Mouse (Mus musculus): ENCODE measurements around the gene Gm10717.
A peak's percentile ranks its signal among the peaks of the same experiment; 100 is the strongest.
"Not testable (repeated sequence)": the region's sequence is repeated elsewhere in the genome, so short reads cannot be mapped to it uniquely, and the experiment has no call there.

Gm10717 gene

DNA sequence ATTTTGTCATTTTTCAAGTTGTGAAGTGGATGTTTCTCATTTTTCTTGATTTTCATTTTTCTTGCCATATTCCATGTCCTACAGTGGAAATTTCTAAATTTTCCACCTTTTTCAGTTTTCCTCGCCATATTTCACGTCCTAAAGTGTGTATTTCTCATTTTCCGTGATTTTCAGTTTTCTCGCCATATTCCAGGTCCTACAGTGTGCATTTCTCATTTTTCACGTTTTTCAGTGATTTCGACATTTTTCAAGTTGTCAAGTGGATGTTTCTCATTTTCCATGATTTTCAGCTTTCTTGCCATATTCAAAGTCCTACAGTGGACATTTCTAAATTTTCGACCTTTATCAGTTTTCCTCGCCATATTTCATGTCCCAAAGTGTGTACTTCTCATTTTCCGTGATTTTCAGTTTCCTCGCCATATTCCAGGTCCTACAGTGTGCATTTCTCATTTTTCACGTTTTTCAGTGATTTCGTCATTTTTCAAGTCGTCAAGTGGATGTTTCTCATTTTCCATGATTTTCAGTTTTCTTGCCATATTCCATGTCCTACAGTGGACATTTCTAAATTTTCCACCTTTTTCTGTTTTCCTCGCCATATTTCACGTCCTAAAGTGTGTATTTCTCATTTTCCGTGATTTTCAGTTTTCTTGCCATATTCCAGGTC lies 1.1 kb upstream of the Gm10717 start:
- not testable (repeated sequence) for DNase-seq (ENCODE audit: low read depth, low spot score)

DNA sequence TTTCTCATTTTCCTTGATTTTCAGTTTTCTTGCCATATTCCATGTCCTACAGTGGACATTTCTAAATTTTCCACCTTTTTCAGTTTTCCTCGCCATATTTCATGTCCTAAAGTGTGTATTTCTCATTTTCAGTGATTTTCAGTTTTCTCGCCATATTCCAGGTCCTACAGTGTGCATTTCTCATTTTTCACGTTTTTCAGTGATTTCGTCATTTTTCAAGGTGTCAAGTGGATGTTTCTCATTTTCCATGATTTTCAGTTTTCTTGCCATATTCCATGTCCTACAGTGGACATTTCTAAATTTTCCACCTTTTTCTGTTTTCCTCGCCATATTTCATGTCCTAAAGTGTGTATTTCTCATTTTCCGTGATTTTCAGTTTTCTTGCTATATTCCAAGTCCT lies 436 bp downstream of the Gm10717 start:
- not testable (repeated sequence) for DNase-seq (ENCODE audit: low read depth, low spot score)

DNA sequence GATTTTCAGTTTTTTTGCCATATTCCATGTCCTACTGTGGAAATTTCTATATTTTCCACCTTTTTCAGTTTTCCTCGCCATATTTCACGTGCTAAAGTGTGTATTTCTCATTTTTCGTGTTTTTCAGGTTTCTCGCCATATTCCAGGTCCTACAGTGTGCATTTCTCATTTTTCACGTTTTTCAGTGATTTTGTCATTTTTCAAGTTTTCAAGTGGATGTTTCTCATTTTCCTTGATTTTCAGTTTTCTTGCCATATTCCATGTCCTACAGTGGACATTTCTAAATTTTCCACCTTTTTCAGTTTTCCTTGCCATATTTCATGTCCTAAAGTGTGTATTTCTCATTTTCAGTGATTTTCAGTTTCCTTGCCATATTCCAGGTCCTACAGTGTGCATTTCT lies 919 bp downstream of the Gm10717 start:
- not testable (repeated sequence) for DNase-seq (ENCODE audit: low read depth, low spot score)

DNA sequence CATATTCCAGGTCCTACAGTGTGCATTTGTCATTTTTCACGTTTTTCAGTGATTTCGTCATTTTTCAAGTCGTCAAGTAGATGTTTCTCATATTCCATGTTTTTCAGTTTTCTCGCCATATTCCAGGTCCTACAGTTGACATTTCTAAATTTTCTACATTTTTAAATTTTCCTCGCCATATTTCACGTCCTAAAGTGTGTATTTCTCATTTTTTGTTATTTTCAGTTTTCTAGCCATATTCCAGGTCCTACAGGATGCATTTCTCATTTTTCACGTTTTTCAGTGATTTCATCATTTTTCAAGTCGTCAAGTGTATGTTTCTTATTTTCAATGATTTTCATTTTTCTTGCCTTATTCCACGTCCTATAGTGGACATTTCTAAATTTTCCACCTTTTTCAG lies 1.5 kb downstream of the Gm10717 start:
- DNase-seq (ENCODE audit: low read depth, low spot score), result not testable (repeated sequence)

DNA sequence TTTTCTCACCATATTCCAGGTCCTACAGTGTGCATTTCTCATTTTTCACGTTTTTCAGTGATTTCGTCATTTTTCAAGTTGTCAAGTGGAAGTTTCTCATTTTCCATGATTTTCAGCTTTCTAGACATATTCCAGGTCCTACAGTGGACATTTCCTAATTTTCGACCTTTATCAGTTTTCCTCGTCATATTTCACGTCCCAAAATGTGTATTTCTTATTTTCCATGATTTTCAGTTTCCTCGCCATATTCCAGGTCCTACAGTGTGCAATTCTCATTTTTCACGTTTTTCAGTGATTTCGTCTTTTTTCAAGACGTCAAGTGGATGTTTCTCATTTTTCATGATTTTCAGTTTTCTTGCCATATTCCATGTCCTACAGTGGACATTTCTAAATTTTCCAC lies 2.0 kb downstream of the Gm10717 start:
- DNase-seq (ENCODE audit: low read depth, low spot score), result peak; percentile 24

DNA sequence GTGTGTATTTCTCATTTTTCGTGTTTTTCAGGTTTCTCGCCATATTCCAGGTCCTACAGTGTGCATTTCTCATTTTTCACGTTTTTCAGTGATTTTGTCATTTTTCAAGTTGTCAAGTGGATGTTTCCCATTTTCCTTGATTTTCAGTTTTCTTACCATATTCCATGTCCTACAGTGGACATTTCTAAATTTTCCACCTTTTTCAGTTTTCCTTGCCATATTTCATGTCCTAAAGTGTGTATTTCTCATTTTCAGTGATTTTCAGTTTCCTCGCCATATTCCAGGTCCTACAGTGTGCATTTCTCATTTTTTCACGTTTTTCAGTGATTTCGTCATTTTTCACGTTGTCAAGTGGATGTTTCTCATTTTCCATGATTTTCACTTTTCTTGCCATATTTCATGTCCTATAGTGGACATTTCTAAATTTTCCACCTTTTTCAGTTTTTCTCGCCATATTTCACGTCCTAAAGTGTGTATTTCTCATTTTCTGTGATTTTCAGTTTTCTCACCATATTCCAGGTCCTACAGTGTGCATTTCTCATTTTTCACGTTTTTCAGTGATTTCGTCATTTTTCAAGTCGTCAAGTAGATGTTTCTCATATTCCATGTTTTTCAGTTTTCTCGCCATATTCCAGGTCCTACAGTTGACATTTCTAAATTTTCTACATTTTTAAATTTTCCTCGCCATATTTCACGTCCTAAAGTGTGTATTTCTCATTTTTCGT lies 4.2 kb downstream of the Gm10717 start:
- not testable (repeated sequence) for DNase-seq (ENCODE audit: low read depth, low spot score)

DNA sequence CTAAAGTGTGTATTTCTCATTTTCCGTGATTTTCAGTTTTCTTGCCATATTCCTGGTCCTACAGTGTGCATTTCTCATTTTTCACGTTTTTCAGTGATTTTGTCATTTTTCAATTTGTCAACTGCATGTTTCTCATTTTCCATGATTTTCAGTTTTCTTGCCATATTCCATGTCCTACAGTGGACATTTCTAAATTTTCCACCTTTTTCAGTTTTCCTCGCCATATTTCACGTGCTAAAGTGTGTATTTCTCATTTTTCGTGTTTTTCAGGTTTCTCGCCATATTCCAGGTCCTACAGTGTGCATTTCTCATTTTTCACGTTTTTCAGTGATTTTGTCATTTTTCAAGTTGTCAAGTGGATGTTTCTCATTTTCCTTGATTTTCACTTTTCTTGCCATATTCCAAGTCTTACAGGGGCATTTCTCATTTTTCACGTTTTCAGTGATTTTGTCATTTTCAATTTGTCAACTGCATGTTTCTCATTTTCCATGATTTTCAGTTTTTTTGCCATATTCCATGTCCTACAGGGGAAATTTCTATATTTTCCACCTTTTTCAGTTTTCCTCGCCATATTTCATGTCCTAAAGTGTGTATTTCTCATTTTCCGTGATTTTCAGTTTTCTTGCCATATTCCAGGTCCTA lies 5.6 kb downstream of the Gm10717 start:
- peak; percentile 78 for DNase-seq (ENCODE audit: low read depth, low spot score)

DNA sequence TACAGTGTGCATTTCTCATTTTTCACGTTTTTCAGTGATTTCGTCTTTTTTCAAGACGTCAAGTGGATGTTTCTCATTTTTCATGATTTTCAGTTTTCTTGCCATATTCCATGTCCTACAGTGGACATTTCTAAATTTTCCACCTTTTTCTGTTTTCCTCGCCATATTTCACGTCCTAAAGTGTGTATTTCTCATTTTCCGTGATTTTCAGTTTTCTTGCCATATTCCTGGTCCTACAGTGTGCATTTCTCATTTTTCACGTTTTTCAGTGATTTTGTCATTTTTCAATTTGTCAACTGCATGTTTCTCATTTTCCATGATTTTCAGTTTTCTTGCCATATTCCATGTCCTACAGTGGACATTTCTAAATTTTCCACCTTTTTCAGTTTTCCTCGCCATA lies 9.1 kb downstream of the Gm10717 start, which contains the start of gene Gm17535:
Gene Gm17535 (plus strand): TSS at position 301 of the 400 bp plus-strand sequence.
- not testable (repeated sequence) for DNase-seq (ENCODE audit: low read depth, low spot score)

DNA sequence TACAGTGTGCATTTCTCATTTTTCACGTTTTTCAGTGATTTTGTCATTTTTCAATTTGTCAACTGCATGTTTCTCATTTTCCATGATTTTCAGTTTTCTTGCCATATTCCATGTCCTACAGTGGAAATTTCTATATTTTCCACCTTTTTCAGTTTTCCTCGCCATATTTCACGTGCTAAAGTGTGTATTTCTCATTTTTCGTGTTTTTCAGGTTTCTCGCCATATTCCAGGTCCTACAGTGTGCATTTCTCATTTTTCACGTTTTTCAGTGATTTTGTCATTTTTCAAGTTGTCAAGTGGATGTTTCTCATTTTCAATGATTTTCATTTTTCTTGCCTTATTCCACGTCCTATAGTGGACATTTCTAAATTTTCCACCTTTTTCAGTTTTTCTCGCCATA lies 11.4 kb downstream of the Gm10717 start, which contains the start of gene Gm10715:
Gene Gm10715 (plus strand): TSS at position 301 of the 400 bp plus-strand sequence.
- not testable (repeated sequence) for DNase-seq (ENCODE audit: low read depth, low spot score)

DNA sequence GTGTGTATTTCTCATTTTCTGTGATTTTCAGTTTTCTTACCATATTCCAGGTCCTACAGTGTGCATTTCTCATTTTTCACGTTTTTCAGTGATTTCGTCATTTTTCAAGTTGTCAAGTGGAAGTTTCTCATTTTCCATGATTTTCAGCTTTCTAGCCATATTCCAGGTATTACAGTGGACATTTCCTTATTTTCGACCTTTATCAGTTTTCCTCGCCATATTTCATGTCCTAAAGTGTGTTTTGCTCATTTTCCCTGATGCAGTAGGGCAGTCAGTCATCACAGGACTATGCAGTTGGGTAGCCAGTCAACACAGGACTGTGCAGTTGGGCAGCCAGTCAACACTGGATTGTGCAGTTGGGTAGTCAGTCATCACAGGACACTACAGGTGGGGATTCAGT lies 12.9 kb downstream of the Gm10717 start:
- not testable (repeated sequence) for DNase-seq (ENCODE audit: low read depth, low spot score)
